Mouse (Mus musculus) kidney, postnatal 0 days (tissue): ENCODE measurements around the gene Mesp1. TPM values are rescaled to one million over a fixed set of nuclear protein-coding genes. Genes with fewer than 3 reads are reported as not detected.
A peak's percentile ranks its signal among the peaks of the same experiment; 100 is the strongest.

Source experiments
- ATAC-seq: fragments of 200-750 bp; cut with Nextera tagmentation; replicated peaks from 2 replicates; pipeline ENCODE4 v1.8.0; 2017; ENCODE audit warnings: low read depth, moderate number of reproducible peaks, moderate TSS enrichment, moderate library complexity; ENCODE audit not compliant: low FRiP score
- DNase-seq: peaks from one replicate; pipeline ENCODE4 v3.0.0-alpha.2; 2016; ENCODE audit warnings: low spot score
- H3K27ac ChIP-seq: fragments of 300-500 bp; sonication (generic); 2 replicates; pipeline ENCODE4 v1.5.1; 2014; ENCODE audit warnings: mild to moderate bottlenecking
- H3K27me3 ChIP-seq: fragments of 300-500 bp; sonication (generic); 2 replicates; pipeline ENCODE4 v1.6.1; 2014; ENCODE audit warnings: low read length, mixed read lengths; ENCODE audit not compliant: insufficient read depth
- H3K36me3 ChIP-seq: fragments of 300-500 bp; sonication (generic); 2 replicates; pipeline ENCODE4 v1.6.1; 2014; ENCODE audit warnings: low read length, mixed read lengths; ENCODE audit not compliant: insufficient read depth
- H3K4me1 ChIP-seq: fragments of 300-500 bp; sonication (generic); replicated peaks from 2 replicates; pipeline ENCODE4 v1.6.1; 2014; ENCODE audit warnings: antibody characterized with exemption, low read length, mixed read lengths; ENCODE audit not compliant: insufficient read depth
- H3K4me2 ChIP-seq: fragments of 300-500 bp; sonication (generic); 2 replicates; pipeline ENCODE4 v1.6.1; 2014; ENCODE audit warnings: mild to moderate bottlenecking, low read length, moderate library complexity, mixed read lengths
- H3K4me3 ChIP-seq: fragments of 300-500 bp; sonication (generic); replicated peaks from 2 replicates; pipeline ENCODE4 v1.5.1; 2014; ENCODE audit warnings: low read depth, low read length
- H3K9ac ChIP-seq: fragments of 300-500 bp; sonication (generic); 2 replicates; pipeline ENCODE4 v1.6.1; 2014; ENCODE audit warnings: low read depth, low read length
- H3K9me3 ChIP-seq: fragments of 300-500 bp; sonication (generic); replicated peaks from 2 replicates; pipeline ENCODE4 v1.6.1; 2016; ENCODE audit warnings: low read length, inconsistent platforms, mixed read lengths
- CTCF ChIP-seq: IDR thresholded peaks from 2 replicates; pipeline ENCODE4 v1.5.1; 2016; ENCODE audit warnings: antibody characterized with exemption, low read depth, mild to moderate bottlenecking, moderate library complexity
- WGBS: fragments of 180-500 bp; shearing (Covaris S2); extraction: QIAGEN DNeasy Blood & Tissue Kit; methylation state at CpG from one replicate; pipeline ENCODE4 v1.1.7; 2014; 5-methylcytosine and 5-hydroxymethylcytosine counted together
- polyA plus RNA-seq: library from polyadenylated mRNA; unstranded; fragments of >200 nt; fragmentation: Nextera tagmentation; extraction: Ambion mirVana; gene quantifications from 2 replicates; pipeline ENCODE4 v1.2.1, GENCODE M21; 2015

Mesp1 gene
- polyA plus RNA-seq, 1 experiment from 2014 or later = 0.09 TPM

DNA sequence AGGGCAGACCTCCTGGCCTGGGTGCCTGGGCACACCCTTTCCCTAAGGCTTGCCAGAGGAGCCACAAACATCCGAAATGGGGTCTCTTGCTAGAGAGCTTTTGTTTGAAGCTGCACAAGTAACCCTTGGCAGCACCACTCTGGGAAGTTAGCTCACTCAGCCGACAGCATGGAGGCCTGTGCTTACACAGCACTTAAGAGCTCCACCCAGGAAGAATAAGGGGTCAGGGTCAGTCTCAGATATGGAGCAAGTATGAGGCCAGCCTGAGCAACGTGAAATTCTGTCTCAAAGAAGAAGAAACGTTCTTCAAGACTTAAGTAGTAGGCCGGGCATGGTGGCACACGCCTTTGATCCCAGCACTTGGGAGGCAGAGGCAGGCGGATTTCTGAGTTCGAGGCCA, 31.5 kb downstream of the Mesp1 start:
- Histone ChIP-seq H3K4me1 (no peaks in the 10 kb centered on the region), H3K4me2 (no peak overlapping the region), H3K27ac (no peak overlapping the region), H3K9ac (no peak overlapping the region), H3K4me3 (no peak overlapping the region), H3K27me3 (no peaks in the 10 kb centered on the region), H3K36me3 (no peaks in the 10 kb centered on the region), H3K9me3 (no peaks in the 10 kb centered on the region)
- TF ChIP-seq CTCF = no peak
- no peak for DNase-seq
- 73% methylated on average over 8 of the region's 8 CpGs for WGBS
- ATAC-seq = no peak

GRCm38 (mm10) chr7:79761124-79761876, 32.3 kb downstream of the Mesp1 start:
- no peaks in the 10 kb centered on the region for H3K9me3 ChIP-seq
- WGBS = 69% methylated on average over 5 of the region's 5 CpGs
- ATAC-seq (no peak), DNase-seq (no peak)
- H3K9ac ChIP-seq = no peak overlapping the region
- no peak overlapping the region for H3K27ac ChIP-seq
- no peaks in the 10 kb centered on the region for H3K36me3 ChIP-seq
- no peak overlapping the region for H3K4me3 ChIP-seq
- H3K4me2 ChIP-seq = no peak overlapping the region
- H3K4me1 ChIP-seq = no peaks in the 10 kb centered on the region
- H3K27me3 ChIP-seq = no peaks in the 10 kb centered on the region; the same call in 1 of the 2 replicates
- TF ChIP-seq CTCF = no peak

- no peaks in the 10 kb centered on the region for H3K36me3 ChIP-seq
- no peaks in the 10 kb centered on the region for H3K9me3 ChIP-seq
- TF ChIP-seq CTCF = no peak
- ATAC-seq (no peak), DNase-seq (no peak)
- no peak overlapping the region for H3K9ac ChIP-seq
- H3K27ac ChIP-seq = no peak overlapping the region
- H3K27me3 ChIP-seq = no peaks in the 10 kb centered on the region; the same call in 1 of the 2 replicates
- H3K4me3 ChIP-seq = no peak overlapping the region
- no peaks in the 10 kb centered on the region for H3K4me1 ChIP-seq
- no peak overlapping the region for H3K4me2 ChIP-seq
These were observed 33.8 kb downstream of the Mesp1 start for GRCm38 (mm10) chr7:79759766-79760165.

GRCm38 (mm10) chr7:79758176-79758575, 35.4 kb downstream of the Mesp1 start:
- Histone ChIP-seq H3K4me2 (no peak overlapping the region), H3K4me1 (no peaks in the 10 kb centered on the region), H3K9ac (no peak overlapping the region), H3K27me3 (no peaks in the 10 kb centered on the region; the same call in 1 of the 2 replicates), H3K36me3 (no peaks in the 10 kb centered on the region), H3K9me3 (no peaks in the 10 kb centered on the region), H3K27ac (no peak overlapping the region), H3K4me3 (no peak overlapping the region)
- ATAC-seq (no peak), DNase-seq (no peak)
- WGBS = 76% methylated on average over 6 of the region's 6 CpGs
- TF ChIP-seq CTCF = no peak

DNA sequence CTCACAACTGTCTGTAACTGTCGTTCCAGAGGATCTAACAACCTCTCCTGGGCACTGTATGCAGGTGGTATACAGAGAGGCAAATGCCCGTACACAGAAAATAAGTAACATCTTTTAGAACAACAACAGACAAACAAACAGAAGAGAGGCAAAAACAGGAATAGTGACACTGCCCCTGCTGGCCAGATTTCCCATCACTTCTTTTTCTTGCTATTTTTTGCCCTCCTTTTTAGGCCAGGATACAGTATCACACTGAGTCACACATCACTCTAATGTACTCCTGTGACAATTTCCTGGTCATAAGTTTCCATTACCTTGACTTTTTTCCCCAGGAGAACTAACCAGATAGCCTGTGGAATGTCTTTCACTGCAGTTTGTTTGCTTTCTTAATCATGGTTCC, 37.3 kb downstream of the Mesp1 start:
- peak; percentile 52 for TF ChIP-seq CTCF
- no peaks in the 10 kb centered on the region for H3K9me3 ChIP-seq
- no peaks in the 10 kb centered on the region; the same call in 1 of the 2 replicates for H3K27me3 ChIP-seq
- H3K9ac ChIP-seq = no peak overlapping the region
- no peak overlapping the region for H3K4me2 ChIP-seq
- DNase-seq = no peak
- no peak overlapping the region for H3K4me3 ChIP-seq
- no peak for ATAC-seq
- H3K27ac ChIP-seq = no peak overlapping the region
- H3K4me1 ChIP-seq = no peaks in the 10 kb centered on the region
- H3K36me3 ChIP-seq = no peaks in the 10 kb centered on the region
- WGBS = 48% methylated on average over 2 of the region's 2 CpGs

DNA sequence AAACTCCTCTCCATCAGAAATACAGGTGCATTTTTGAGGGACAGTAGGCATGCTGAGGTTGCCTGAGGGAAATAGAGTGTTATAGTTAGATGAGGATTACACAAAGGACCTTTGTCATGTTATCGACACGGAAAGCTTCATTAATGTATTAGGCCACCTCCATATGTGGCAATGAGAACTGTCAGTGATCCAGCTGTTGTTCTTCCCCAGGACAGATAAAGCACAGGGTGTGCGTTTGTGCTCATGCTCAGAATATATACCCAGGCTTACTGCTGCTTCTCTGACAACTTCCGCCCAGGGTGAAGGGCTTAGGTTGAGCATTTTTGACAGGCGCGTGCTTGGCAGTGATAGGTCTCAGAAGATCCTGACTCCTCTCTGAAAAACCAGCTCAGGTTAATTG, 44.1 kb downstream of the Mesp1 start:
- 85% methylated on average over 6 of the region's 6 CpGs for WGBS
- TF ChIP-seq CTCF = no peak

DNA sequence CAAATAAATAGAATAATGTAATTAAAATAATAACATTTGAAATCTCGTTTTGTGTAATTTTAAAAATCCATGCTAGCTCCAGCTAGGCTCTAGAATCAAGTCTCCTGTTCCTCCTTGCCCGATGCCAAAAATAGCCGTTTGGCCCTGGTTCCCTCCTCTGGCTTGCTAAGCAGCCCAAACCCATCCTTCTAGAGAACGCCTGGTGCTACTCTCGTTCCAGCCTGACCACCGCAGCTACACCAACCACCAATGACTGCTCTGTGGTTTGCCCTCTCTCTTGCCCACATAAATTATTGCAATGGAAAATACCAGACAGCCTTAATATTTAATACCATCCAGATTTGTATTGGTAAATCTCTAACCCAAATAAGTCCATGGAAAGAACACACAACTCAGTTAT, 45.9 kb downstream of the Mesp1 start:
- TF ChIP-seq CTCF = no peak
- H3K27me3 ChIP-seq = no peaks in the 10 kb centered on the region
- H3K9ac ChIP-seq = no peak overlapping the region
- H3K36me3 ChIP-seq = no peaks in the 10 kb centered on the region
- DNase-seq = no peak
- H3K4me2 ChIP-seq = no peak overlapping the region
- H3K4me1 ChIP-seq = no peaks in the 10 kb centered on the region
- no peak for ATAC-seq
- H3K27ac ChIP-seq = no peak overlapping the region
- H3K4me3 ChIP-seq = no peak overlapping the region
- WGBS = 73% methylated on average over 6 of the region's 6 CpGs
- H3K9me3 ChIP-seq = no peaks in the 10 kb centered on the region

More for the DNA sequence above, 44.1 kb downstream of the Mesp1 start:
- no peak overlapping the region for H3K27ac ChIP-seq
- H3K27me3 ChIP-seq = no peaks in the 10 kb centered on the region
- H3K4me2 ChIP-seq = no peak overlapping the region
- no peak overlapping the region for H3K4me3 ChIP-seq
- no peaks in the 10 kb centered on the region for H3K36me3 ChIP-seq
- ATAC-seq = no peak
- H3K4me1 ChIP-seq = no peaks in the 10 kb centered on the region
- H3K9ac ChIP-seq = no peak overlapping the region
- no peaks in the 10 kb centered on the region for H3K9me3 ChIP-seq
- DNase-seq = no peak
